13 mouse cellular contexts compared by ENCODE assay signal in the genomic region with DNA sequence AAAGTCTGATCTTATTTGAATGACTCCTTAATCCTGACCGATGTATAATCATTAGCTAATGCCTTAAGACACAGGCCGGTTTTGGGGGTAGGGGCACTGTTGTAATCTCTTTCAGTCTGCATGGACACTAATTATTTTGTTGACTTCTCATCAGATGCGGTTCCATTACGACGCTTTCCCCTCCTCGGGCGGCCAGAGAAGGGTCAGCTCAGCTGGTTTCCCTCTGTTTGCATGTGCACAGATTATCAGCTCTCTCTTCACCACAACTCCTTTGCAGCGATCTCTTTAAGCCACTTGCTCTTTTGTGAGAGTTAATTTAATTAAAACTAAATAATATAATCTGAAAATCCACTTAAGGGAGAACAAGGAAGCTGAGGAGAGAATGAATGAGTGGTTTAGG. TPM values are rescaled to one million over a fixed set of nuclear protein-coding genes. Genes with fewer than 3 reads are reported as not detected.
DNase-seq lines count a peak whose midpoint lies in the region; ATAC-seq and TF ChIP-seq lines count a peak whose summit lies in the region.
"Had no signal": no experiment of that assay in that cellular context is flagged by ENCODE, and none has a peak within 500 bp of the region (broad histone marks: within the 10 kb centered on the region; RNA-seq: fewer than 3 reads in every experiment).

No protein-coding gene starts in this region.

- no peak for TF ChIP-seq POLR2A in testis, adult 2 months (IDR thresholded peaks at IDR 0.05; ENCODE audit: control insufficient read depth, low read depth, low read length)

- peak overlapping the region; percentile 74 for H3K4me3 ChIP-seq in testis, adult 2 months (ENCODE audit: control insufficient read depth, low read depth, low read length)
- no peak overlapping the region for H3K4me3 ChIP-seq in hindbrain, embryonic 11.5 days (ENCODE audit: low read depth, low read length)
- H3K4me3 ChIP-seq in midbrain, embryonic 14.5 days (replicated peaks; ENCODE audit: low read depth, low read length): no peak overlapping the region
- H3K4me3 ChIP-seq in intestine, embryonic 16.5 days (ENCODE audit: low read length): no peak overlapping the region
- no peak overlapping the region for H3K4me3 ChIP-seq in intestine, postnatal 0 days (ENCODE audit: low read depth, low read length)
- H3K4me3 ChIP-seq: embryonic facial prominence, embryonic 15.5 days had no signal

- peaks cover 9% of the 10 kb centered on the region for H3K4me1 ChIP-seq in testis, adult 2 months (ENCODE audit: control insufficient read depth, insufficient read depth, low read length)
- H3K4me1 ChIP-seq in hindbrain, embryonic 11.5 days (replicated peaks; ENCODE audit: control insufficient read depth, insufficient read depth, low read length): peaks cover 12% of the 10 kb centered on the region
- H3K4me1 ChIP-seq in midbrain, embryonic 14.5 days (ENCODE audit: control insufficient read depth, insufficient read depth, low read length): peaks cover 66% of the 10 kb centered on the region
- H3K4me1 ChIP-seq in intestine, embryonic 16.5 days (ENCODE audit: control insufficient read depth, insufficient read depth, low read length): peaks cover 18% of the 10 kb centered on the region
- no peaks in the 10 kb centered on the region for H3K4me1 ChIP-seq in intestine, postnatal 0 days (replicated peaks; ENCODE audit: control insufficient read depth, insufficient read depth, low read length)

- H3K27me3 ChIP-seq in testis, adult 2 months (ENCODE audit: control insufficient read depth, insufficient read depth, low read length): no peaks in the 10 kb centered on the region
- H3K27me3 ChIP-seq in hindbrain, embryonic 11.5 days (ENCODE audit: control insufficient read depth, insufficient read depth, low read length): no peaks in the 10 kb centered on the region
- no peaks in the 10 kb centered on the region for H3K27me3 ChIP-seq in midbrain, embryonic 14.5 days (ENCODE audit: control insufficient read depth, insufficient read depth, low read length)
- no peaks in the 10 kb centered on the region for H3K27me3 ChIP-seq in intestine, embryonic 16.5 days (replicated peaks; ENCODE audit: control insufficient read depth, insufficient read depth, low read length)
- H3K27me3 ChIP-seq in intestine, postnatal 0 days (replicated peaks; ENCODE audit: control insufficient read depth, insufficient read depth, low read length): no peaks in the 10 kb centered on the region
- H3K27me3 ChIP-seq: embryonic facial prominence, embryonic 15.5 days had no signal

- no peak overlapping the region; the same call in 1 of the 2 replicates for H3K9ac ChIP-seq in hindbrain, embryonic 11.5 days (ENCODE audit: low read depth, low read length)
- H3K9ac ChIP-seq in midbrain, embryonic 14.5 days (replicated peaks; ENCODE audit: low read length): peak overlapping the region; percentile 36; the same call in 1 of the 2 replicates
- H3K9ac ChIP-seq in intestine, embryonic 16.5 days (ENCODE audit: low read depth, low read length): no peak overlapping the region
- H3K9ac ChIP-seq in intestine, postnatal 0 days (ENCODE audit: low read depth, low read length): no peak overlapping the region
- H3K9ac ChIP-seq: embryonic facial prominence, embryonic 15.5 days had no signal

- no peak for ATAC-seq in hindbrain, embryonic 11.5 days (ENCODE audit: low FRiP score)
- ATAC-seq in midbrain, embryonic 14.5 days (ENCODE audit: low FRiP score, low TSS enrichment): no peak
- no peak for ATAC-seq in intestine, embryonic 16.5 days
- ATAC-seq in intestine, postnatal 0 days: no peak

- H3K4me2 ChIP-seq in hindbrain, embryonic 11.5 days (replicated peaks; ENCODE audit: low read depth, low read length): peak overlapping the region; percentile 43
- H3K4me2 ChIP-seq in midbrain, embryonic 14.5 days (ENCODE audit: low read length): peak overlapping the region; percentile 47
- H3K4me2 ChIP-seq in intestine, embryonic 16.5 days (ENCODE audit: low read depth, low read length): no peak overlapping the region
- H3K4me2 ChIP-seq in intestine, postnatal 0 days (replicated peaks; ENCODE audit: low read depth): no peak overlapping the region

- DNase-seq in testis, postnatal 14 days (ENCODE audit: low spot score): no peak
- peak; percentile 44 for DNase-seq in hindbrain, embryonic 11.5 days (ENCODE audit: low spot score)
- DNase-seq in midbrain, embryonic 14.5 days: peak; percentile 60
- DNase-seq in layer of hippocampus, adult 9-11 months: no peak
- no peak for DNase-seq in embryo, embryonic 10.5 days (ENCODE audit: low spot score)
- DNase-seq: lung, adult 2 months; right cerebral cortex, postnatal 25 days; thymus, postnatal 36 days had no signal

- no peak for TF ChIP-seq CTCF in testis, adult 2 months (IDR thresholded peaks at IDR 0.05; ENCODE audit: control insufficient read depth, insufficient read depth, insufficient replicate concordance, low read depth, low read length)
- TF ChIP-seq CTCF in intestine, postnatal 0 days (IDR thresholded peaks at IDR 0.05; ENCODE audit: low read depth): no peak

- WGBS in hindbrain, embryonic 11.5 days: 27% methylated on average over 8 of the region's 8 CpGs
- 1% methylated on average over 8 of the region's 8 CpGs for WGBS in midbrain, embryonic 14.5 days
- 52% methylated on average over 8 of the region's 8 CpGs for WGBS in intestine, embryonic 16.5 days
- WGBS in intestine, postnatal 0 days: 59% methylated on average over 8 of the region's 8 CpGs

- H3K9me3 ChIP-seq in hindbrain, embryonic 11.5 days (ENCODE audit: control insufficient read depth, low read length): no peaks in the 10 kb centered on the region
- H3K9me3 ChIP-seq in midbrain, embryonic 14.5 days (ENCODE audit: control insufficient read depth, low read length): no peaks in the 10 kb centered on the region
- no peaks in the 10 kb centered on the region for H3K9me3 ChIP-seq in intestine, embryonic 16.5 days (ENCODE audit: control insufficient read depth, low read length)
- no peaks in the 10 kb centered on the region for H3K9me3 ChIP-seq in intestine, postnatal 0 days (ENCODE audit: control insufficient read depth)
- H3K9me3 ChIP-seq: embryonic facial prominence, embryonic 15.5 days had no signal

- no peak overlapping the region for H3K27ac ChIP-seq in testis, adult 2 months (ENCODE audit: control insufficient read depth, insufficient read depth, low read depth, low read length)
- peak overlapping the region; percentile 88 for H3K27ac ChIP-seq in hindbrain, embryonic 11.5 days (ENCODE audit: low read depth, low read length)
- peak overlapping the region; percentile 91 for H3K27ac ChIP-seq in midbrain, embryonic 14.5 days (replicated peaks; ENCODE audit: low read depth, low read length)
- H3K27ac ChIP-seq in intestine, embryonic 16.5 days (ENCODE audit: low read length): no peak overlapping the region
- H3K27ac ChIP-seq in intestine, postnatal 0 days (ENCODE audit: low read depth, low read length): no peak overlapping the region
- H3K27ac ChIP-seq: kidney, postnatal 0 days had no signal

- H3K36me3 ChIP-seq in testis, adult 2 months (ENCODE audit: control insufficient read depth, insufficient read depth, low read length): no peaks in the 10 kb centered on the region
- peaks cover 3% of the 10 kb centered on the region; the same call in 1 of the 2 replicates for H3K36me3 ChIP-seq in hindbrain, embryonic 11.5 days (ENCODE audit: control insufficient read depth, insufficient read depth, low read length)
- H3K36me3 ChIP-seq in midbrain, embryonic 14.5 days (ENCODE audit: control insufficient read depth, insufficient read depth, low read length): no peaks in the 10 kb centered on the region
- H3K36me3 ChIP-seq in intestine, embryonic 16.5 days (ENCODE audit: control insufficient read depth, insufficient read depth, low read length): no peaks in the 10 kb centered on the region
- H3K36me3 ChIP-seq in intestine, postnatal 0 days (ENCODE audit: control insufficient read depth, insufficient read depth): no peaks in the 10 kb centered on the region

RNA-seq across cellular contexts. Expression of gene Boc, which starts 29.0 kb away (rescaled TPM):
- polyA plus RNA-seq in testis, adult 2 months (2012; rRNA removed): 2.7 and 3.3 TPM in 2 replicates
- polyA plus RNA-seq in hindbrain, embryonic 11.5 days (2014; fragmentation: Nextera tagmentation; extraction: Ambion mirVana): 34.3 and 41.7 TPM in 2 replicates
- 14.1 and 22.6 TPM in 2 replicates for polyA plus RNA-seq in midbrain, embryonic 14.5 days (2014; fragmentation: Nextera tagmentation; extraction: Ambion mirVana)
- polyA plus RNA-seq in intestine, embryonic 16.5 days (2015; fragmentation: Nextera tagmentation; extraction: Ambion mirVana): 8.3 and 8.8 TPM in 2 replicates
- polyA plus RNA-seq in intestine, postnatal 0 days (2015; fragmentation: Nextera tagmentation; extraction: Ambion mirVana): 3.1 and 3.6 TPM in 2 replicates

Comparison
In these comparisons a context has a peak if more than half of its experiments do, and no peak if none do; other contexts are left out.
1. H3K27ac ChIP-seq: peak in hindbrain, embryonic 11.5 days (single experiment) and midbrain, embryonic 14.5 days (single experiment); none in testis, adult 2 months (single experiment), intestine, embryonic 16.5 days (single experiment) and intestine, postnatal 0 days (single experiment).
2. DNase-seq: peak in hindbrain, embryonic 11.5 days (single experiment) and midbrain, embryonic 14.5 days (single experiment); none in testis, postnatal 14 days (single experiment), layer of hippocampus, adult 9-11 months (single experiment) and embryo, embryonic 10.5 days (single experiment).
3. H3K4me2 ChIP-seq: peak in hindbrain, embryonic 11.5 days (single experiment) and midbrain, embryonic 14.5 days (single experiment); none in intestine, embryonic 16.5 days (single experiment) and intestine, postnatal 0 days (single experiment).